Mouse (Mus musculus): ENCODE measurements around the gene Dennd4b. TPM values are rescaled to one million over a fixed set of nuclear protein-coding genes. Genes with fewer than 3 reads are reported as not detected.
A peak's percentile ranks its signal among the peaks of the same experiment; 100 is the strongest.

The Dennd4b gene
- polyA plus RNA-seq, 1 experiment from 2014 or later, result 6.1 TPM

DNA sequence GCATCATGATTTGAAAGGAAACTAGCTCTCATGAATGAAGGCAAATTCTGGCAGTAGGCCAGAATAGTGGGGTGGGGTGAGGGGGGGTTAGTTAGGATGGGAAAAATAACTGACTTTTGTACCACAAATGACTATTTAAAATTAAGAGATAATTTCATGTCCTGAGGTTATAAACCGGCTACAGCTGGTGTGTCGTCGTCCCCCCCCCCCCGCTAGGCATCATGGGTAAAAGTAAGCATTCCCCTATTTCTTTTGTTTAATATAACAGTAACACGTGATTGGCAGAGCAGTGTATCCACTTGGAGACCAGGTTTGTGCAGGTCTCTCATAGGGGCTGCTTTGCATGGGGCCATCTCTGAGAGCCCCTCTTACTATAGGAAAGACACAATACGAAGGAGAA, 57.3 kb downstream of the Dennd4b start:
- Histone ChIP-seq H3K4me1 (ENCODE audit: insufficient read depth) (peaks cover 6% of the 10 kb centered on the region), H3K4me2 (peak overlapping the region; percentile 51), H3K4me3 (ENCODE audit: low read depth, low read length) (peak overlapping the region; percentile 5), H3K36me3 (ENCODE audit: insufficient read depth) (no peaks in the 10 kb centered on the region), H3K9me3 (ENCODE audit: low read depth, low read length) (no peaks in the 10 kb centered on the region), H3K27ac (ENCODE audit: low read depth) (peak overlapping the region; percentile 65; the same call in 1 of the 2 replicates), H3K27me3 (ENCODE audit: insufficient read depth, low read length) (no peaks in the 10 kb centered on the region), H3K9ac (no peak overlapping the region)
- TF ChIP-seq CTCF (IDR thresholded peaks at IDR 0.05; ENCODE audit: low read depth), result no peak
- no peak for ATAC-seq (ENCODE audit: insufficient read depth)
- peak; percentile 53 for DNase-seq
- 31% methylated on average over 6 of the region's 6 CpGs for WGBS

DNA sequence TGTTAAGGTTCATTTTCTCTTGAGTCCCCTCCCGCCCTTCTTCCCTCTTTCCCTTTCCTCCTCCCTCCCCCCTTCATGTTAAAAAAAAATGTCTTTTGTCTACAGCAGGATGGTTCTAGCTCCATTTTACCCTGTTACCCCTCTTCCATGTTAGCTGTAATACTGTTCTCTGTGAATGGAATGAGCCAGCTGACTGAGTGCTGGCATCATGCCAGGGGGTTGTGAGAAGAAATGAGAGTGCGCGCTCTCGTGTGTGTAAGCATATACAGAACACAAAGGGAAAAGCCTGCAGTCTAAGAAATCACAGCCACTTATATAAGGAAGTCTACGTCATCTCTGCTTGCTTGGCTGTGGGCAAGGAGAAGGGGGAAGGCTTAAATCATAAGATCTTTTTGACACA, 58.1 kb downstream of the Dennd4b start:
- H3K36me3 ChIP-seq (ENCODE audit: insufficient read depth), result no peaks in the 10 kb centered on the region
- DNase-seq, result peak; percentile 99
- ATAC-seq (ENCODE audit: insufficient read depth), result peak; percentile 96
- H3K27me3 ChIP-seq (ENCODE audit: insufficient read depth, low read length), result no peaks in the 10 kb centered on the region
- no peak for TF ChIP-seq CTCF (IDR thresholded peaks at IDR 0.05; ENCODE audit: low read depth)
- no peak overlapping the region for H3K9ac ChIP-seq
- H3K4me3 ChIP-seq (ENCODE audit: low read depth, low read length), result no peak overlapping the region
- peak overlapping the region; percentile 51 for H3K4me2 ChIP-seq
- WGBS, result 5% methylated on average over 5 of the region's 5 CpGs
- peak overlapping the region; percentile 72 for H3K27ac ChIP-seq (ENCODE audit: low read depth)
- peaks cover 6% of the 10 kb centered on the region for H3K4me1 ChIP-seq (ENCODE audit: insufficient read depth)
- H3K9me3 ChIP-seq (ENCODE audit: low read depth, low read length), result no peaks in the 10 kb centered on the region

Small RNAs within 50 kb of the gene (microRNA-seq; reads per million reads assigned to microRNA genes)
- gene Mir7012 (ENCODE audit: borderline number of aligned reads), result not detected

Other genes starting within 250 kb of the Dennd4b start
- 136 and 143 TPM in 2 replicates for gene 4933434E20Rik, start 213.5 kb upstream of the Dennd4b start, polyA plus RNA-seq (2014; fragmentation: Nextera tagmentation; extraction: Ambion mirVana)
- 236 and 257 TPM in 2 replicates for gene Ubap2l, start 212.6 kb upstream of the Dennd4b start, polyA plus RNA-seq (2014; fragmentation: Nextera tagmentation; extraction: Ambion mirVana)
- 634 and 654 TPM in 2 replicates for gene Tpm3, start 192.5 kb upstream of the Dennd4b start, polyA plus RNA-seq (2014; fragmentation: Nextera tagmentation; extraction: Ambion mirVana)
- gene Nup210l, start 161.1 kb upstream of the Dennd4b start, polyA plus RNA-seq (2014; fragmentation: Nextera tagmentation; extraction: Ambion mirVana), result 0.39 and 0.58 TPM in 2 replicates
- gene Rps27, start 51.5 kb upstream of the Dennd4b start, polyA plus RNA-seq (2014; fragmentation: Nextera tagmentation; extraction: Ambion mirVana), result 1,714 and 1,910 TPM in 2 replicates
- gene Rab13, start 51.5 kb upstream of the Dennd4b start, polyA plus RNA-seq (2014; fragmentation: Nextera tagmentation; extraction: Ambion mirVana), result 17.9 and 19.3 TPM in 2 replicates
- 92.3 and 99.7 TPM in 2 replicates for gene Jtb, start 33.6 kb upstream of the Dennd4b start, polyA plus RNA-seq (2014; fragmentation: Nextera tagmentation; extraction: Ambion mirVana)
- gene Creb3l4, start 21.7 kb upstream of the Dennd4b start, polyA plus RNA-seq (2014; fragmentation: Nextera tagmentation; extraction: Ambion mirVana), result 5.4 and 6.5 TPM in 2 replicates
- 85.2 and 85.3 TPM in 2 replicates for gene Slc39a1, start 17.0 kb upstream of the Dennd4b start, polyA plus RNA-seq (2014; fragmentation: Nextera tagmentation; extraction: Ambion mirVana)
- gene Crtc2, start 11.0 kb upstream of the Dennd4b start, polyA plus RNA-seq (2014; fragmentation: Nextera tagmentation; extraction: Ambion mirVana), result 19.3 and 19.6 TPM in 2 replicates
- gene Gatad2b, start 28.0 kb downstream of the Dennd4b start, polyA plus RNA-seq (2014; fragmentation: Nextera tagmentation; extraction: Ambion mirVana), result 14.6 and 15.8 TPM in 2 replicates
- 18.4 and 19.1 TPM in 2 replicates for gene Slc27a3, start 124.8 kb downstream of the Dennd4b start, polyA plus RNA-seq (2014; fragmentation: Nextera tagmentation; extraction: Ambion mirVana)
- 38.5 and 40.5 TPM in 2 replicates for gene Ints3, start 168.4 kb downstream of the Dennd4b start, polyA plus RNA-seq (2014; fragmentation: Nextera tagmentation; extraction: Ambion mirVana)
- 17.8 and 19.3 TPM in 2 replicates for gene Npr1, start 200.7 kb downstream of the Dennd4b start, polyA plus RNA-seq (2014; fragmentation: Nextera tagmentation; extraction: Ambion mirVana)
- 232 and 240 TPM in 2 replicates for gene Ilf2, start 210.9 kb downstream of the Dennd4b start, polyA plus RNA-seq (2014; fragmentation: Nextera tagmentation; extraction: Ambion mirVana)
- gene Snapin, start 225.8 kb downstream of the Dennd4b start, polyA plus RNA-seq (2014; fragmentation: Nextera tagmentation; extraction: Ambion mirVana), result 68.0 and 74.7 TPM in 2 replicates
- gene Chtop, start 244.3 kb downstream of the Dennd4b start, polyA plus RNA-seq (2014; fragmentation: Nextera tagmentation; extraction: Ambion mirVana), result 103 and 109 TPM in 2 replicates
- 28.0 and 33.9 TPM in 2 replicates for gene S100a1, start 249.2 kb downstream of the Dennd4b start, polyA plus RNA-seq (2014; fragmentation: Nextera tagmentation; extraction: Ambion mirVana)
- 27.3 and 32.2 TPM in 2 replicates for gene S100a13, start 249.2 kb downstream of the Dennd4b start, polyA plus RNA-seq (2014; fragmentation: Nextera tagmentation; extraction: Ambion mirVana)

Data from lung, embryonic 14.5 days (tissue).